Mouse (Mus musculus): ENCODE measurements around the gene Mcoln3. TPM values are rescaled to one million over a fixed set of nuclear protein-coding genes. Genes with fewer than 3 reads are reported as not detected.
A peak's percentile ranks its signal among the peaks of the same experiment; 100 is the strongest.

Gene Mcoln3
- polyA plus RNA-seq, 1 experiment from 2014 or later, result 4.8 TPM

DNA sequence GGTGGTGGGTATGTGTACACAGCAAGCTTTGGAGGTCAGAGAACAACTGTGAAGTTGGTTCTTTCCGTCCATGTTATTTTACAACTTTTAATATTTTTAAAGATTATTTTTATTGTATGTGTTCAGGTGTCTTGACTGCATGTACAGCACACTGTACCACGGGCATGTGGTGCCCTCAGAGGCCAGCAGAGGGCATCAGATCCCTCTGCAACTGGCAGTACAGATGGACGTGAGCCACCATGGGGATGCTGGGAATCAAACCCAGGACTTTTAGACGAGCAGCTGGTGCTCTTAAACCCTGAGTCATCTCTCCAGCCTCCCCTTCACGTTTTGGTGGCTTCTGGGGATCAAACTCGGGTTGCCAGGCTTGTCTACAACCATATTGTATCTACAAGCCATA lies 15.2 kb upstream of the Mcoln3 start:
- H3K4me3 ChIP-seq (ENCODE audit: low read depth, low read length), result no peak overlapping the region
- H3K4me1 ChIP-seq (replicated peaks; ENCODE audit: control insufficient read depth, insufficient read depth, low read length), result no peaks in the 10 kb centered on the region
- no peaks in the 10 kb centered on the region for H3K36me3 ChIP-seq (ENCODE audit: control insufficient read depth, insufficient read depth, low read length)
- WGBS, result 64% methylated on average over 6 of the region's 6 CpGs
- H3K9me3 ChIP-seq (ENCODE audit: control insufficient read depth, low read length), result no peaks in the 10 kb centered on the region; the same call in 1 of the 2 replicates
- no peak overlapping the region for H3K27ac ChIP-seq (ENCODE audit: low read depth, low read length)
- no peak overlapping the region for H3K9ac ChIP-seq (ENCODE audit: low read length)
- H3K4me2 ChIP-seq (ENCODE audit: low read depth, low read length, severe bottlenecking), result no peak overlapping the region
- H3K27me3 ChIP-seq (ENCODE audit: control insufficient read depth, insufficient read depth, low read length), result no peaks in the 10 kb centered on the region
- no peak for ATAC-seq (replicated peaks; ENCODE audit: low FRiP score)
- no peak for DNase-seq (ENCODE audit: low spot score)

- H3K27ac ChIP-seq (ENCODE audit: low read depth, low read length), result no peak overlapping the region
- H3K36me3 ChIP-seq (ENCODE audit: control insufficient read depth, insufficient read depth, low read length), result no peaks in the 10 kb centered on the region
- H3K9me3 ChIP-seq (ENCODE audit: control insufficient read depth, low read length), result no peaks in the 10 kb centered on the region; the same call in 1 of the 2 replicates
- no peaks in the 10 kb centered on the region for H3K4me1 ChIP-seq (replicated peaks; ENCODE audit: control insufficient read depth, insufficient read depth, low read length)
- 5% methylated on average over 18 of the region's 18 CpGs for WGBS
- H3K9ac ChIP-seq (ENCODE audit: low read length), result peak overlapping the region; percentile 37
- peak overlapping the region; percentile 70 for H3K4me2 ChIP-seq (ENCODE audit: low read depth, low read length, severe bottlenecking)
- H3K4me3 ChIP-seq (ENCODE audit: low read depth, low read length), result peak overlapping the region; percentile 36
- ATAC-seq (replicated peaks; ENCODE audit: low FRiP score) (peak; percentile 72), DNase-seq (ENCODE audit: low spot score) (no peak)
- no peaks in the 10 kb centered on the region for H3K27me3 ChIP-seq (ENCODE audit: control insufficient read depth, insufficient read depth, low read length)
Measured at GRCm38 (mm10) chr3:146107116-146107849, 10.0 kb upstream of the Mcoln3 start.

GRCm38 (mm10) chr3:146107921-146108571 lies 9.2 kb upstream of the Mcoln3 start, which contains the start of gene Wdr63:
Gene Wdr63 (minus strand): TSS chr3:146108130.
- peak within 1 kb of the TSS; percentile 70 for H3K4me2 ChIP-seq (ENCODE audit: low read depth, low read length, severe bottlenecking)
- H3K27ac ChIP-seq (ENCODE audit: low read depth, low read length), result no peak within 1 kb of the TSS
- WGBS, result 14% methylated on average over 18 of the region's 18 CpGs
- peak within 1 kb of the TSS; percentile 37 for H3K9ac ChIP-seq (ENCODE audit: low read length)
- no peaks in the 10 kb centered on the region for H3K27me3 ChIP-seq (ENCODE audit: control insufficient read depth, insufficient read depth, low read length)
- no peaks in the 10 kb centered on the region; the same call in 1 of the 2 replicates for H3K9me3 ChIP-seq (ENCODE audit: control insufficient read depth, low read length)
- DNase-seq (ENCODE audit: low spot score) (peak; percentile 63), ATAC-seq (replicated peaks; ENCODE audit: low FRiP score) (peak; percentile 99)
- H3K4me3 ChIP-seq (ENCODE audit: low read depth, low read length), result peak within 1 kb of the TSS; percentile 36
- no peaks in the 10 kb centered on the region for H3K4me1 ChIP-seq (replicated peaks; ENCODE audit: control insufficient read depth, insufficient read depth, low read length)
- no peaks in the 10 kb centered on the region for H3K36me3 ChIP-seq (ENCODE audit: control insufficient read depth, insufficient read depth, low read length)

- no peaks in the 10 kb centered on the region for H3K36me3 ChIP-seq (ENCODE audit: control insufficient read depth, insufficient read depth, low read length)
- H3K9ac ChIP-seq (ENCODE audit: low read length), result no peak overlapping the region
- H3K9me3 ChIP-seq (ENCODE audit: control insufficient read depth, low read length), result no peaks in the 10 kb centered on the region; the same call in 1 of the 2 replicates
- 69% methylated on average over 2 of the region's 2 CpGs for WGBS
- DNase-seq (ENCODE audit: low spot score) (no peak), ATAC-seq (replicated peaks; ENCODE audit: low FRiP score) (no peak)
- no peak overlapping the region for H3K4me3 ChIP-seq (ENCODE audit: low read depth, low read length)
- H3K27ac ChIP-seq (ENCODE audit: low read depth, low read length), result no peak overlapping the region
- H3K4me1 ChIP-seq (replicated peaks; ENCODE audit: control insufficient read depth, insufficient read depth, low read length), result no peaks in the 10 kb centered on the region
- H3K27me3 ChIP-seq (ENCODE audit: control insufficient read depth, insufficient read depth, low read length), result no peaks in the 10 kb centered on the region
- H3K4me2 ChIP-seq (ENCODE audit: low read depth, low read length, severe bottlenecking), result no peak overlapping the region
Measured at GRCm38 (mm10) chr3:146108945-146109344, 8.3 kb upstream of the Mcoln3 start.

- no peaks in the 10 kb centered on the region; the same call in 1 of the 2 replicates for H3K9me3 ChIP-seq (ENCODE audit: control insufficient read depth, low read length)
- H3K9ac ChIP-seq (ENCODE audit: low read length), result no peak overlapping the region
- ATAC-seq (replicated peaks; ENCODE audit: low FRiP score), result no peak
- no peak overlapping the region for H3K4me3 ChIP-seq (ENCODE audit: low read depth, low read length)
- H3K4me2 ChIP-seq (ENCODE audit: low read depth, low read length, severe bottlenecking), result no peak overlapping the region
- H3K36me3 ChIP-seq (ENCODE audit: control insufficient read depth, insufficient read depth, low read length), result no peaks in the 10 kb centered on the region
- H3K4me1 ChIP-seq (replicated peaks; ENCODE audit: control insufficient read depth, insufficient read depth, low read length), result no peaks in the 10 kb centered on the region
- 85% methylated on average over 2 of the region's 2 CpGs for WGBS
- DNase-seq (ENCODE audit: low spot score), result no peak
- H3K27ac ChIP-seq (ENCODE audit: low read depth, low read length), result no peak overlapping the region
- no peaks in the 10 kb centered on the region for H3K27me3 ChIP-seq (ENCODE audit: control insufficient read depth, insufficient read depth, low read length)
Measured at GRCm38 (mm10) chr3:146110358-146110757, 6.9 kb upstream of the Mcoln3 start.

DNA sequence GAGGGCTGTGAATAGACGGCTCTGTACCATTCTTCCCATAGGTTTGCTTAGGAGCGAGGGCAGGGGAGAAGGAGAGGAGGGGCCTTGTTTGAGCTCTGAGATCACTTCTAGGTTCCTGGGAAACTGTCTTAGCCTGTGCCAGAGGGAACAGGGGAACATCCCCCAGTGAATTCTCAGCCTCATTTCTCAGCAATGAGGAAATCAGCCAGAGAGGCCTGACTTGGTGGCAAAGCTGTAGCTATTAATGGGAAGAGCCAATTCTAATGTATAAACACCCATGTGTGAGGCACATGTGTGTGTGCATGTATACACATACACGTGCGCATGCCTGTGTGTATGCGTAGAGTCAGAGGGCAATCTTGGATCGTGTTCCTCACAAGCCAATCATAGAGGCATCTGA lies 6.3 kb upstream of the Mcoln3 start:
- Histone ChIP-seq H3K9ac (ENCODE audit: low read length) (no peak overlapping the region), H3K4me1 (replicated peaks; ENCODE audit: control insufficient read depth, insufficient read depth, low read length) (no peaks in the 10 kb centered on the region), H3K36me3 (ENCODE audit: control insufficient read depth, insufficient read depth, low read length) (no peaks in the 10 kb centered on the region), H3K4me3 (ENCODE audit: low read depth, low read length) (no peak overlapping the region), H3K27me3 (ENCODE audit: control insufficient read depth, insufficient read depth, low read length) (no peaks in the 10 kb centered on the region), H3K27ac (ENCODE audit: low read depth, low read length) (no peak overlapping the region), H3K4me2 (ENCODE audit: low read depth, low read length, severe bottlenecking) (no peak overlapping the region), H3K9me3 (ENCODE audit: control insufficient read depth, low read length) (no peaks in the 10 kb centered on the region; the same call in 1 of the 2 replicates)
- 80% methylated on average over 6 of the region's 6 CpGs for WGBS
- DNase-seq (ENCODE audit: low spot score), result no peak
- ATAC-seq (replicated peaks; ENCODE audit: low FRiP score), result no peak

GRCm38 (mm10) chr3:146117997-146118457 lies 777 bp downstream of the Mcoln3 start:
- no peak overlapping the region for H3K4me2 ChIP-seq (ENCODE audit: low read depth, low read length, severe bottlenecking)
- H3K27me3 ChIP-seq (ENCODE audit: control insufficient read depth, insufficient read depth, low read length), result peaks cover 15% of the 10 kb centered on the region
- no peaks in the 10 kb centered on the region for H3K9me3 ChIP-seq (ENCODE audit: control insufficient read depth, low read length)
- no peak overlapping the region for H3K9ac ChIP-seq (ENCODE audit: low read length)
- H3K4me1 ChIP-seq (replicated peaks; ENCODE audit: control insufficient read depth, insufficient read depth, low read length), result peaks cover 6% of the 10 kb centered on the region; the same call in 1 of the 2 replicates
- H3K27ac ChIP-seq (ENCODE audit: low read depth, low read length), result no peak overlapping the region
- H3K36me3 ChIP-seq (ENCODE audit: control insufficient read depth, insufficient read depth, low read length), result no peaks in the 10 kb centered on the region
- H3K4me3 ChIP-seq (ENCODE audit: low read depth, low read length), result no peak overlapping the region
- DNase-seq (ENCODE audit: low spot score) (no peak), ATAC-seq (replicated peaks; ENCODE audit: low FRiP score) (no peak)
- 48% methylated on average over 9 of the region's 9 CpGs for WGBS

DNA sequence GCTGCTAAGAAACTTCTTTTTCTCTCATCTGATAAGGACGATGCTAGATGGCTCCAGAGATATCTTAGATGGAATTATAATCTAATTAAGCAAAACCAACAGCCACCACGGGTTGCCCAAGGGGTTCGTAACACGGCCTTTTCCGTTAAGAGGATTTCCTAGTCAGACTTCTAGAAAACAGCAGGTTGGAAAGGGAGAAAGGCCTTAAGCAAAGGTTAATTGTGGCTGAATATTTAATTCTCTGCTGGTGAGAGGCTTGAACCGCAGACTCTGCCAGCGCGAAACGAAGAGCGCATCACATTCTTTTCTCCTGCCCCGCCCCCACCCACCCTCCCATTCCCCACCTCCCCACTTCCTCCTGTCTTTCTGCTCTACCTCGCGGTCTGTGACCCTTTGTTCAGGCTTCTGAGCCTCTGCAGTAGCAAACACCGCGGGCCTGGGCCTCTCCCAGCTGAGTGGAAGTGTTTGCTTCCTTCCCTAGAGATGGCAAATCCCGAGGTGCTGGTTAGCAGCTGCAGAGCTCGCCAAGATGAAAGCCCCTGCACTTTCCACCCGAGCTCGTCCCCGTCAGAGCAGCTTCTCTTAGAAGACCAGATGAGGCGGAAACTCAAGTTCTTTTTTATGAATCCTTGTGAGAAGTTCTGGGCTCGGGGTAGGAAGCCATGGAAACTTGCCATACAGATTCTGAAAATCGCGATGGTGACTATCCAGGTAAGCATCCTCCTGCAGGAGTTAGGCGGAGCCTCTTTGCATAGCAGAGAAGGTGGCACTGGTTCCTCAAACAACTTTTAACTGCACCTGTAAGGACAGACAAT lies 4.3 kb downstream of the Mcoln3 start:
- DNase-seq (ENCODE audit: low spot score) (peak; percentile 73), ATAC-seq (replicated peaks; ENCODE audit: low FRiP score) (peak; percentile 62)
- H3K36me3 ChIP-seq (ENCODE audit: control insufficient read depth, insufficient read depth, low read length), result no peaks in the 10 kb centered on the region
- peaks cover 6% of the 10 kb centered on the region; the same call in 1 of the 2 replicates for H3K4me1 ChIP-seq (replicated peaks; ENCODE audit: control insufficient read depth, insufficient read depth, low read length)
- H3K9ac ChIP-seq (ENCODE audit: low read length), result peak overlapping the region; percentile 55
- peaks cover 15% of the 10 kb centered on the region for H3K27me3 ChIP-seq (ENCODE audit: control insufficient read depth, insufficient read depth, low read length)
- 6% methylated on average over 25 of the region's 25 CpGs for WGBS
- H3K9me3 ChIP-seq (ENCODE audit: control insufficient read depth, low read length), result no peaks in the 10 kb centered on the region
- peak overlapping the region; percentile 19; the same call in 1 of the 2 replicates for H3K4me3 ChIP-seq (ENCODE audit: low read depth, low read length)
- peak overlapping the region; percentile 54 for H3K4me2 ChIP-seq (ENCODE audit: low read depth, low read length, severe bottlenecking)
- no peak overlapping the region for H3K27ac ChIP-seq (ENCODE audit: low read depth, low read length)
